ENCODE assay signal across 9 mouse cellular contexts in genomic region chr4:98789861-98790311, GRCm38 (mm10). TPM values are rescaled to one million over a fixed set of nuclear protein-coding genes. Genes with fewer than 3 reads are reported as not detected.
DNase-seq lines count a peak whose midpoint lies in the region; ATAC-seq and TF ChIP-seq lines count a peak whose summit lies in the region.
"Had no signal": no experiment of that assay in that cellular context is flagged by ENCODE, and none has a peak within 500 bp of the region (broad histone marks: within the 10 kb centered on the region; RNA-seq: fewer than 3 reads in every experiment).

No protein-coding gene starts in this region.

- 0 out of 2 replicates have a peak, but pooled peaks have one; percentile 16 for TF ChIP-seq EP300 in lung, postnatal 0 days (IDR thresholded peaks at IDR 0.05)

- H3K27ac ChIP-seq in embryonic facial prominence, embryonic 15.5 days (replicated peaks) = peak overlapping the region; percentile 72
- no peak overlapping the region for H3K27ac ChIP-seq in intestine, embryonic 16.5 days (ENCODE audit: low read length)
- H3K27ac ChIP-seq in lung, postnatal 0 days (ENCODE audit: low read length) = no peak overlapping the region

- H3K4me3 ChIP-seq in embryonic facial prominence, embryonic 15.5 days (replicated peaks) = peak overlapping the region; percentile 22
- H3K4me3 ChIP-seq in intestine, embryonic 16.5 days (ENCODE audit: low read length) = peak overlapping the region; percentile 11; the same call in 1 of the 2 replicates
- H3K4me3 ChIP-seq in lung, postnatal 0 days (ENCODE audit: low read depth, low read length) = peak overlapping the region; percentile 30

- no peaks in the 10 kb centered on the region for H3K36me3 ChIP-seq in embryonic facial prominence, embryonic 15.5 days
- no peaks in the 10 kb centered on the region for H3K36me3 ChIP-seq in intestine, embryonic 16.5 days (ENCODE audit: control insufficient read depth, insufficient read depth, low read length)
- no peaks in the 10 kb centered on the region for H3K36me3 ChIP-seq in lung, postnatal 0 days (ENCODE audit: insufficient read depth, low read length)

- no peak for ATAC-seq in embryonic facial prominence, embryonic 15.5 days (ENCODE audit: insufficient number of reproducible peaks, low FRiP score, low TSS enrichment, low read depth)
- 0 out of 2 replicates have a peak, but pooled peaks have one; percentile 48 for ATAC-seq in intestine, embryonic 16.5 days
- ATAC-seq in lung, postnatal 0 days = peak; percentile 54
- ATAC-seq in megakaryocyte progenitor cell, adult 5-6 weeks (replicated peaks; ENCODE audit: poor library complexity) = no peak

- H3K27me3 ChIP-seq in embryonic facial prominence, embryonic 15.5 days = no peaks in the 10 kb centered on the region
- H3K27me3 ChIP-seq in intestine, embryonic 16.5 days (replicated peaks; ENCODE audit: control insufficient read depth, insufficient read depth, low read length) = no peaks in the 10 kb centered on the region
- no peaks in the 10 kb centered on the region for H3K27me3 ChIP-seq in lung, postnatal 0 days (replicated peaks; ENCODE audit: insufficient read depth, low read length)

- H3K4me2 ChIP-seq in embryonic facial prominence, embryonic 15.5 days (replicated peaks) = peak overlapping the region; percentile 40
- H3K4me2 ChIP-seq in intestine, embryonic 16.5 days (ENCODE audit: low read depth, low read length) = peak overlapping the region; percentile 38
- peak overlapping the region; percentile 51 for H3K4me2 ChIP-seq in lung, postnatal 0 days (replicated peaks; ENCODE audit: low read depth, low read length)

- no peak overlapping the region for H3K9ac ChIP-seq in embryonic facial prominence, embryonic 15.5 days
- peak overlapping the region; percentile 25; the same call in 1 of the 2 replicates for H3K9ac ChIP-seq in intestine, embryonic 16.5 days (ENCODE audit: low read depth, low read length)
- H3K9ac ChIP-seq in lung, postnatal 0 days (replicated peaks; ENCODE audit: low read depth) = no peak overlapping the region

- H3K4me1 ChIP-seq in embryonic facial prominence, embryonic 15.5 days = peaks cover 24% of the 10 kb centered on the region
- no peaks in the 10 kb centered on the region for H3K4me1 ChIP-seq in intestine, embryonic 16.5 days (ENCODE audit: control insufficient read depth, insufficient read depth, low read length)
- peaks cover 3% of the 10 kb centered on the region; the same call in 1 of the 2 replicates for H3K4me1 ChIP-seq in lung, postnatal 0 days (ENCODE audit: insufficient read depth, low read depth, low read length)

- 5% methylated on average over 10 of the region's 10 CpGs for WGBS in embryonic facial prominence, embryonic 15.5 days
- WGBS in intestine, embryonic 16.5 days = 8% methylated on average over 10 of the region's 10 CpGs
- 4% methylated on average over 9 of the region's 10 CpGs for WGBS in lung, postnatal 0 days

- peak; percentile 9 for DNase-seq in adrenal gland, postnatal 10 days
- no peak for DNase-seq in adrenal gland, adult 18-20 months (ENCODE audit: low spot score in 2 of 2)
- DNase-seq in lung, postnatal 0 days (ENCODE audit: low spot score) = peak; percentile 63
- DNase-seq in spleen, adult 12 weeks (ENCODE audit: low spot score) = no peak
- DNase-seq in ovary, postnatal 10 days (ENCODE audit: low spot score) = no peak

- H3K9me3 ChIP-seq in embryonic facial prominence, embryonic 15.5 days (replicated peaks) = no peaks in the 10 kb centered on the region
- H3K9me3 ChIP-seq in intestine, embryonic 16.5 days (ENCODE audit: control insufficient read depth, low read length) = no peaks in the 10 kb centered on the region
- H3K9me3 ChIP-seq in lung, postnatal 0 days (ENCODE audit: low read length) = no peaks in the 10 kb centered on the region

- no peak for TF ChIP-seq CTCF in lung, postnatal 0 days (IDR thresholded peaks at IDR 0.05)

RNA-seq across cellular contexts. Expression of gene Kank4, which starts 27.5 kb away (rescaled TPM):
- total RNA-seq in adrenal gland, postnatal 10 days (2021) = 1 to 10 TPM; 3.0 TPM
- total RNA-seq in adrenal gland, adult 18-20 months (2021) = 1 to 10 TPM; 2.6 to 2.8 TPM
- 1.7 and 2.8 TPM in 2 replicates for polyA plus RNA-seq in embryonic facial prominence, embryonic 15.5 days (2015; fragmentation: Nextera tagmentation; extraction: Ambion mirVana)
- 0.89 TPM in 2 replicates for polyA plus RNA-seq in intestine, embryonic 16.5 days (2015; fragmentation: Nextera tagmentation; extraction: Ambion mirVana)
- polyA plus RNA-seq in lung, postnatal 0 days (2015; fragmentation: Nextera tagmentation; extraction: Ambion mirVana) = 0.98 and 1.3 TPM in 2 replicates
- total RNA-seq in megakaryocyte progenitor cell, adult 5-6 weeks (2015) = not detected in 2 replicates
- total RNA-seq in megakaryocyte progenitor cell, adult 5-6 weeks (2017) = 0.12 TPM in 1 of 2 replicates, not detected in the other

RNA-seq across cellular contexts. Expression of gene I0C0044D17Rik, which starts 33.8 kb away (rescaled TPM):
- total RNA-seq in adrenal gland, postnatal 10 days (2021) = not detected
- not detected for total RNA-seq in adrenal gland, adult 18-20 months (2021)
- polyA plus RNA-seq in embryonic facial prominence, embryonic 15.5 days (2015; fragmentation: Nextera tagmentation; extraction: Ambion mirVana) = not detected in 2 replicates
- polyA plus RNA-seq in intestine, embryonic 16.5 days (2015; fragmentation: Nextera tagmentation; extraction: Ambion mirVana) = not detected in 2 replicates
- not detected in 2 replicates for polyA plus RNA-seq in lung, postnatal 0 days (2015; fragmentation: Nextera tagmentation; extraction: Ambion mirVana)
- total RNA-seq in megakaryocyte progenitor cell, adult 5-6 weeks (2015) = not detected in 2 replicates
- total RNA-seq in megakaryocyte progenitor cell, adult 5-6 weeks (2017) = not detected in 2 replicates
- polyA plus RNA-seq: cortical plate, adult 2 months had no signal

Comparison
In these comparisons a context has a peak if more than half of its experiments do, and no peak if none do; other contexts are left out.
1. DNase-seq: peak in adrenal gland, postnatal 10 days (single experiment) and lung, postnatal 0 days (single experiment); none in adrenal gland, adult 18-20 months (0 of 2), spleen, adult 12 weeks (single experiment) and ovary, postnatal 10 days (single experiment).
2. ATAC-seq: peak in intestine, embryonic 16.5 days (single experiment) and lung, postnatal 0 days (single experiment); none in embryonic facial prominence, embryonic 15.5 days (single experiment) and megakaryocyte progenitor cell, adult 5-6 weeks (single experiment).
3. Peak in every context shown above with its lines, with median percentiles within 50 percentile points of each other: H3K4me2 ChIP-seq and H3K4me3 ChIP-seq.